Mouse (Mus musculus) neural tube, embryonic 15.5 days (tissue): ENCODE measurements around the gene Ncoa3. TPM values are rescaled to one million over a fixed set of nuclear protein-coding genes. Genes with fewer than 3 reads are reported as not detected.

Experiments
- ATAC-seq: fragments of 200-750 bp; cut with Nextera tagmentation; 2 replicates; pipeline ENCODE4 v1.8.0; 2017; ENCODE audit warnings: mild to moderate bottlenecking, moderate TSS enrichment, moderate library complexity; ENCODE audit not compliant: low FRiP score
- H3K27ac ChIP-seq: fragments of 300-500 bp; sonication (generic); replicated peaks from 2 replicates; pipeline ENCODE4 v1.5.1; 2015; ENCODE audit warnings: mild to moderate bottlenecking, inconsistent platforms
- H3K27me3 ChIP-seq: fragments of 300-500 bp; sonication (generic); replicated peaks from 2 replicates; pipeline ENCODE4 v1.6.1; 2015; ENCODE audit warnings: inconsistent platforms
- H3K36me3 ChIP-seq: fragments of 300-500 bp; sonication (generic); 2 replicates; pipeline ENCODE4 v1.6.1; 2015; ENCODE audit warnings: inconsistent platforms
- H3K4me1 ChIP-seq: fragments of 300-500 bp; sonication (generic); 2 replicates; pipeline ENCODE4 v1.6.1; 2015; ENCODE audit warnings: inconsistent platforms
- H3K4me2 ChIP-seq: fragments of 300-500 bp; sonication (generic); 2 replicates; pipeline ENCODE4 v1.6.1; 2015; ENCODE audit warnings: inconsistent platforms, mild to moderate bottlenecking, moderate library complexity
- H3K4me3 ChIP-seq: fragments of 300-500 bp; sonication (generic); replicated peaks from 2 replicates; pipeline ENCODE4 v1.5.1; 2015; ENCODE audit warnings: mild to moderate bottlenecking, inconsistent platforms
- H3K9ac ChIP-seq: fragments of 300-500 bp; sonication (generic); replicated peaks from 2 replicates; pipeline ENCODE4 v1.6.1; 2015; ENCODE audit warnings: mild to moderate bottlenecking, inconsistent platforms
- H3K9me3 ChIP-seq: fragments of 300-500 bp; sonication (generic); replicated peaks from 2 replicates; pipeline ENCODE4 v1.6.1; 2016; ENCODE audit warnings: inconsistent platforms
- WGBS: fragments of 180-500 bp; shearing (Covaris S2); methylation state at CpG from one replicate; pipeline ENCODE4 v1.1.7; 2015; ENCODE audit warnings: mixed read lengths; 5-methylcytosine and 5-hydroxymethylcytosine counted together
- polyA plus RNA-seq: library from polyadenylated mRNA; unstranded; fragments of >200 nt; fragmentation: Nextera tagmentation; extraction: Ambion mirVana; gene quantifications from 2 replicates; pipeline ENCODE4 v1.2.1, GENCODE M21; 2015

Ncoa3 gene
- polyA plus RNA-seq, 1 experiment from 2014 or later, result 13.3 TPM

GRCm38 (mm10) chr2:166025943-166026342, 33.5 kb downstream of the Ncoa3 start:
- H3K36me3 ChIP-seq, result no peaks in the 10 kb centered on the region
- H3K9me3 ChIP-seq, result no peaks in the 10 kb centered on the region
- no peak for ATAC-seq
- H3K27me3 ChIP-seq, result no peaks in the 10 kb centered on the region
- H3K4me2 ChIP-seq, result no peak overlapping the region
- no peak overlapping the region for H3K9ac ChIP-seq
- no peak overlapping the region for H3K4me3 ChIP-seq
- H3K4me1 ChIP-seq, result peaks cover 35% of the 10 kb centered on the region
- WGBS, result 90% methylated on average over 5 of the region's 5 CpGs
- no peak overlapping the region for H3K27ac ChIP-seq

- ATAC-seq, result no peak
- Histone ChIP-seq H3K4me1 (peaks cover 29% of the 10 kb centered on the region), H3K27me3 (no peaks in the 10 kb centered on the region), H3K4me2 (no peak overlapping the region), H3K36me3 (no peaks in the 10 kb centered on the region), H3K4me3 (no peak overlapping the region), H3K27ac (no peak overlapping the region), H3K9ac (no peak overlapping the region), H3K9me3 (no peaks in the 10 kb centered on the region)
- WGBS, result 98% methylated on average over 3 of the region's 3 CpGs
These were observed 35.4 kb downstream of the Ncoa3 start for GRCm38 (mm10) chr2:166027834-166028233.

DNA sequence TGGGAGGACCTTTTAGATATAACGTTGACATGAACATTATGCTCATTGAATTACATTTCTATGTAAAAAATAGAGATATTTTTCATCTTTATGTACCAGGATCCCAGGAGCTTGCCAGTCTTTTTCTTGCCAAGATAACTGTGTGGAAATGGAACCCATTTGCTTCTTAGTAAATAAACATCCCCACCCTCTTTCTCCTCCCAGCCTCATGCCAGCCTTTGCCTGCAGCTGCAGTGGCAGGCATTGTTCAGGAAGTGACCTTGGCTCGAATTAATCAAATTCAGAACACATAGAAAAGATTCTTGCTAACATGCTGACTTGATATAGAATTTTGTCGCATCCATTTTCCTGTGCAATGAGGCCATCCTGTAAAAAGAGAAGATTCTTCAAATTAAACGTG, 36.8 kb downstream of the Ncoa3 start:
- ATAC-seq, result no peak
- 48% methylated on average over 4 of the region's 4 CpGs for WGBS
- no peaks in the 10 kb centered on the region for H3K27me3 ChIP-seq
- no peak overlapping the region for H3K9ac ChIP-seq
- no peaks in the 10 kb centered on the region for H3K36me3 ChIP-seq
- no peaks in the 10 kb centered on the region for H3K9me3 ChIP-seq
- no peak overlapping the region for H3K4me3 ChIP-seq
- peaks cover 29% of the 10 kb centered on the region for H3K4me1 ChIP-seq
- peak overlapping the region; percentile 58; the same call in 1 of the 2 replicates for H3K27ac ChIP-seq
- H3K4me2 ChIP-seq, result no peak overlapping the region

GRCm38 (mm10) chr2:166030256-166030995, 38.0 kb downstream of the Ncoa3 start:
- Histone ChIP-seq H3K9me3 (no peaks in the 10 kb centered on the region), H3K4me2 (peak overlapping the region; percentile 51), H3K4me1 (peaks cover 29% of the 10 kb centered on the region), H3K4me3 (0 out of 2 replicates have a peak overlapping the region, but pooled peaks have one; percentile 2), H3K36me3 (no peaks in the 10 kb centered on the region), H3K9ac (no peak overlapping the region), H3K27ac (peak overlapping the region; percentile 76), H3K27me3 (no peaks in the 10 kb centered on the region)
- ATAC-seq, result no peak
- WGBS, result 7% methylated on average over 13 of the region's 13 CpGs

- H3K27me3 ChIP-seq, result no peaks in the 10 kb centered on the region
- ATAC-seq, result peak; percentile 72
These were observed 38.9 kb downstream of the Ncoa3 start for GRCm38 (mm10) chr2:166031120-166031929.

GRCm38 (mm10) chr2:166032628-166033027, 40.2 kb downstream of the Ncoa3 start:
- Histone ChIP-seq H3K36me3 (no peaks in the 10 kb centered on the region), H3K9me3 (no peaks in the 10 kb centered on the region), H3K4me3 (no peak overlapping the region), H3K27ac (no peak overlapping the region), H3K4me1 (peaks cover 29% of the 10 kb centered on the region), H3K27me3 (no peaks in the 10 kb centered on the region), H3K4me2 (no peak overlapping the region), H3K9ac (no peak overlapping the region)
- ATAC-seq, result no peak
- 91% methylated on average over 5 of the region's 5 CpGs for WGBS

More at GRCm38 (mm10) chr2:166031120-166031929, 38.9 kb downstream of the Ncoa3 start:
- peaks cover 29% of the 10 kb centered on the region for H3K4me1 ChIP-seq
- peak overlapping the region; percentile 51 for H3K4me2 ChIP-seq
- H3K36me3 ChIP-seq, result no peaks in the 10 kb centered on the region
- peak overlapping the region; percentile 76 for H3K27ac ChIP-seq
- peak overlapping the region; percentile 2; the same call in 1 of the 2 replicates for H3K4me3 ChIP-seq
- H3K9ac ChIP-seq, result no peak overlapping the region
- WGBS, result 24% methylated on average over 7 of the region's 7 CpGs
- H3K9me3 ChIP-seq, result no peaks in the 10 kb centered on the region

- Histone ChIP-seq H3K4me3 (no peak overlapping the region), H3K36me3 (no peaks in the 10 kb centered on the region), H3K9me3 (no peaks in the 10 kb centered on the region), H3K4me1 (peaks cover 20% of the 10 kb centered on the region), H3K27me3 (no peaks in the 10 kb centered on the region), H3K27ac (no peak overlapping the region), H3K9ac (no peak overlapping the region), H3K4me2 (no peak overlapping the region)
- ATAC-seq, result no peak
- WGBS, result 80% methylated on average over 3 of the region's 3 CpGs
These were observed 42.6 kb downstream of the Ncoa3 start for GRCm38 (mm10) chr2:166034967-166035490.

DNA sequence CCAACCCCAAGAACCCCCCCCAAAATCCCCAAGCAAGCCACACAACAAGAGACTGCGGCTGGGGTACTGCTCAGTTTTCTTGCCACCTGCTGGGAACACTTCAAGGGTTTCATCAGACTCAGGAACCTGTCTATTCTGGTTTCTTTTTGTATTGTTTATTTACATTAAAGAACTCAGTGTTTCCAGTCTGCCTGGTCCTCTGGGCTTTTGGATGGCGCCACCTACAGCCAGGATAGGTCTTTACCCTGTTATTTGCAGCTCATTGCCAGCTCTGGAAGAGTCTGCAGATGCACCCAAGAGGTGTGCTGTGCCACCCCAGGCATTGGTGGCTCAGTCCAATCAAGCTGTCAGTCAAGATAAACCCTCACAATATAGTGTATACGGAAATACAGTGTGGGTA, 43.3 kb downstream of the Ncoa3 start:
- Histone ChIP-seq H3K9me3 (no peaks in the 10 kb centered on the region), H3K27me3 (no peaks in the 10 kb centered on the region), H3K9ac (no peak overlapping the region), H3K4me2 (no peak overlapping the region), H3K4me1 (peaks cover 14% of the 10 kb centered on the region), H3K27ac (no peak overlapping the region), H3K4me3 (no peak overlapping the region), H3K36me3 (no peaks in the 10 kb centered on the region)
- whole genome bisulfite sequencing, result 55% methylated on average over 3 of the region's 3 CpGs
- ATAC-seq, result no peak

- no peak overlapping the region for H3K4me2 ChIP-seq
- no peak overlapping the region for H3K9ac ChIP-seq
- no peaks in the 10 kb centered on the region; the same call in 1 of the 2 replicates for H3K4me1 ChIP-seq
- 89% methylated on average over 4 of the region's 4 CpGs for WGBS
- H3K36me3 ChIP-seq, result no peaks in the 10 kb centered on the region
- no peak overlapping the region for H3K4me3 ChIP-seq
- H3K27me3 ChIP-seq, result no peaks in the 10 kb centered on the region
- no peaks in the 10 kb centered on the region for H3K9me3 ChIP-seq
- no peak overlapping the region for H3K27ac ChIP-seq
- no peak for ATAC-seq
These were observed 47.2 kb downstream of the Ncoa3 start for GRCm38 (mm10) chr2:166039681-166040080.

DNA sequence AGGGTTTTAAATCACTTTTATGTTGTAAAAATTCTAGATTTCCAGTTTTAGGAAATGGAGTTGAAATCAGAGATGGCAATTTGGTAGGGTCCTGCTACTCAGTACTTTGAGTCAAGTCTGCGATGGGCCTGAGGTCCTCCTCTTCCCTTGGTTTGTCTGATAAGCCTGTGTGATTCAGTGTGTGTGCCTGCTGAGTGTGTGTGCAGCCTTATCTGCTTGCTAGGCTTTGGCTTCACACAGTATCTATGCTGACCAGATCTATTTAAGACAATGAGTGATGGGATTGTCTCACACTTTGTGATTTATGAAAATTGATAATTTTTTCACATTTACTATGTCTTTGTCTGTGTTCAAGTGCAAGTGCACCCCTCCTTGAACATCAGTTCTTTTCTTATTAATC, 50.1 kb downstream of the Ncoa3 start:
- Histone ChIP-seq H3K9ac (no peak overlapping the region), H3K4me3 (no peak overlapping the region), H3K27ac (no peak overlapping the region), H3K9me3 (no peaks in the 10 kb centered on the region), H3K36me3 (peaks cover 4% of the 10 kb centered on the region; the same call in 1 of the 2 replicates), H3K27me3 (no peaks in the 10 kb centered on the region), H3K4me1 (peaks cover 5% of the 10 kb centered on the region), H3K4me2 (no peak overlapping the region)
- ATAC-seq, result no peak
- 92% methylated on average over 1 of the region's 1 CpGs for WGBS

GRCm38 (mm10) chr2:166045006-166045405, 52.6 kb downstream of the Ncoa3 start:
- Histone ChIP-seq H3K9ac (no peak overlapping the region), H3K9me3 (no peaks in the 10 kb centered on the region), H3K27me3 (no peaks in the 10 kb centered on the region), H3K4me3 (no peak overlapping the region), H3K36me3 (peaks cover 17% of the 10 kb centered on the region; the same call in 1 of the 2 replicates), H3K4me2 (no peak overlapping the region), H3K27ac (no peak overlapping the region), H3K4me1 (peaks cover 5% of the 10 kb centered on the region)
- WGBS, result 78% methylated on average over 2 of the region's 2 CpGs
- ATAC-seq, result no peak
